Comparison of ENCODE assay signal across 23 mouse cellular contexts in genomic region chr6:52411302-52411701, GRCm38 (mm10).
DNase-seq lines count a peak whose midpoint lies in the region; ATAC-seq lines count a peak whose summit lies in the region.
"Had no signal": no experiment of that assay in that cellular context is flagged by ENCODE, and none has a peak within 500 bp of the region (broad histone marks: within the 10 kb centered on the region; RNA-seq: fewer than 3 reads in every experiment).

No protein-coding gene starts in this region.

- H3K4me3 ChIP-seq in intestine, embryonic 14.5 days (ENCODE audit: low read depth, low read length), result no peak overlapping the region
- H3K4me3 ChIP-seq in intestine, embryonic 15.5 days (replicated peaks), result no peak overlapping the region
- no peak overlapping the region for H3K4me3 ChIP-seq in lung, embryonic 16.5 days (ENCODE audit: low read length)
- no peak overlapping the region for H3K4me3 ChIP-seq in brown adipose tissue, adult 24 weeks (ENCODE audit: insufficient read depth, low read depth, low read length)
- H3K4me3 ChIP-seq: erythroblast, embryonic 14.5 days; heart, embryonic 15.5 days; limb, embryonic 13.5 days; neural tube, embryonic 15.5 days had no signal

- H3K27ac ChIP-seq in intestine, embryonic 14.5 days (ENCODE audit: low read depth), result peak overlapping the region; percentile 72
- H3K27ac ChIP-seq in intestine, embryonic 15.5 days, result no peak overlapping the region
- peak overlapping the region; percentile 54 for H3K27ac ChIP-seq in lung, embryonic 16.5 days (ENCODE audit: low read length)
- peak overlapping the region; percentile 98 for H3K27ac ChIP-seq in brown adipose tissue, adult 24 weeks (replicated peaks; ENCODE audit: low read depth, low read length)
- H3K27ac ChIP-seq: heart, embryonic 15.5 days; hindbrain, postnatal 0 days; limb, embryonic 13.5 days; liver, embryonic 14.5 days; neural tube, embryonic 15.5 days had no signal

- no peaks in the 10 kb centered on the region for H3K36me3 ChIP-seq in intestine, embryonic 14.5 days (ENCODE audit: control insufficient read depth, insufficient read depth, low read length)
- H3K36me3 ChIP-seq in intestine, embryonic 15.5 days, result no peaks in the 10 kb centered on the region
- no peaks in the 10 kb centered on the region for H3K36me3 ChIP-seq in lung, embryonic 16.5 days (ENCODE audit: control insufficient read depth, insufficient read depth, low read length)
- H3K36me3 ChIP-seq: heart, embryonic 15.5 days; limb, embryonic 13.5 days; neural tube, embryonic 15.5 days had no signal

- H3K4me1 ChIP-seq in intestine, embryonic 14.5 days (replicated peaks; ENCODE audit: control insufficient read depth, insufficient read depth, low read length), result peaks cover 3% of the 10 kb centered on the region
- H3K4me1 ChIP-seq in intestine, embryonic 15.5 days (replicated peaks), result no peaks in the 10 kb centered on the region
- H3K4me1 ChIP-seq in lung, embryonic 16.5 days (replicated peaks; ENCODE audit: control insufficient read depth, insufficient read depth, low read length), result peaks cover 11% of the 10 kb centered on the region
- H3K4me1 ChIP-seq in brown adipose tissue, adult 24 weeks (ENCODE audit: control insufficient read depth, insufficient read depth, insufficient read length, low read length), result peaks cover 11% of the 10 kb centered on the region
- H3K4me1 ChIP-seq: neural tube, embryonic 15.5 days had no signal

- no peak overlapping the region for H3K4me2 ChIP-seq in intestine, embryonic 14.5 days (ENCODE audit: low read length)
- no peak overlapping the region for H3K4me2 ChIP-seq in intestine, embryonic 15.5 days (replicated peaks)
- H3K4me2 ChIP-seq in lung, embryonic 16.5 days (ENCODE audit: low read depth, low read length), result no peak overlapping the region
- H3K4me2 ChIP-seq: heart, embryonic 15.5 days; limb, embryonic 13.5 days; neural tube, embryonic 15.5 days had no signal

- H3K27me3 ChIP-seq in intestine, embryonic 14.5 days (replicated peaks; ENCODE audit: control insufficient read depth, insufficient read depth, low read length), result no peaks in the 10 kb centered on the region
- H3K27me3 ChIP-seq in intestine, embryonic 15.5 days (replicated peaks), result no peaks in the 10 kb centered on the region
- H3K27me3 ChIP-seq in lung, embryonic 16.5 days (ENCODE audit: control insufficient read depth, insufficient read depth, low read depth, low read length), result no peaks in the 10 kb centered on the region
- H3K27me3 ChIP-seq: heart, embryonic 15.5 days; limb, embryonic 13.5 days; neural tube, embryonic 15.5 days had no signal

- peak; percentile 48 for DNase-seq in intestine, embryonic 14.5 days (ENCODE audit: low spot score)
- no peak for DNase-seq in lung, postnatal 25 days (ENCODE audit: low spot score)
- DNase-seq in cerebellum, adult 11-12 months, result no peak
- no peak for DNase-seq in urinary bladder, postnatal 25 days (ENCODE audit: low spot score)
- DNase-seq: adrenal gland, postnatal 25 days; cerebellum, adult 18-20 months; cerebellum, postnatal 25 days; embryo, embryonic 11 days; kidney, adult 9 months; lung, postnatal 14 days; thymus, adult 18-20 months; thymus, postnatal 4 days had no signal

- no peak overlapping the region for H3K9ac ChIP-seq in intestine, embryonic 14.5 days (ENCODE audit: low read length)
- no peak overlapping the region for H3K9ac ChIP-seq in intestine, embryonic 15.5 days
- no peak overlapping the region for H3K9ac ChIP-seq in lung, embryonic 16.5 days (ENCODE audit: low read length)
- H3K9ac ChIP-seq: heart, embryonic 15.5 days; limb, embryonic 13.5 days; liver, embryonic 14.5 days; neural tube, embryonic 15.5 days had no signal

- WGBS in intestine, embryonic 14.5 days, result 62% methylated on average over 2 of the region's 2 CpGs
- 64% methylated on average over 2 of the region's 2 CpGs for WGBS in intestine, embryonic 15.5 days
- WGBS in lung, embryonic 16.5 days, result 80% methylated on average over 2 of the region's 2 CpGs

- ATAC-seq in intestine, embryonic 14.5 days (replicated peaks; ENCODE audit: low FRiP score, low TSS enrichment, low read depth), result no peak
- no peak for ATAC-seq in intestine, embryonic 15.5 days
- ATAC-seq in lung, embryonic 16.5 days (ENCODE audit: low read depth), result no peak; the same call in 1 of the 2 replicates
- ATAC-seq: forebrain, embryonic 16.5 days; hindbrain, postnatal 0 days; midbrain, embryonic 16.5 days had no signal

- H3K9me3 ChIP-seq in intestine, embryonic 14.5 days (ENCODE audit: control insufficient read depth, low read length), result no peaks in the 10 kb centered on the region
- no peaks in the 10 kb centered on the region for H3K9me3 ChIP-seq in intestine, embryonic 15.5 days
- H3K9me3 ChIP-seq in lung, embryonic 16.5 days (ENCODE audit: control insufficient read depth, low read length), result no peaks in the 10 kb centered on the region
- H3K9me3 ChIP-seq: heart, embryonic 15.5 days; limb, embryonic 13.5 days; neural tube, embryonic 15.5 days had no signal
